ENCODE assay signal across 20 mouse cellular contexts in genomic region chr16:31205187-31205586, GRCm38 (mm10).
"Had no signal": no experiment of that assay in that cellular context is flagged by ENCODE, and none has a peak within 500 bp of the region (broad histone marks: within the 10 kb centered on the region; RNA-seq: fewer than 3 reads in every experiment).

No protein-coding gene starts in this region.

- H3K4me2 ChIP-seq: kidney, embryonic 15.5 days; limb, embryonic 12.5 days; limb, embryonic 15.5 days; liver, embryonic 11.5 days; lung, embryonic 14.5 days; midbrain, embryonic 12.5 days; midbrain, embryonic 15.5 days; neural tube, embryonic 12.5 days; neural tube, embryonic 15.5 days had no signal

- H3K4me1 ChIP-seq: limb, embryonic 15.5 days; midbrain, embryonic 12.5 days; neural tube, embryonic 12.5 days had no signal

- H3K4me3 ChIP-seq: kidney, embryonic 15.5 days; limb, embryonic 12.5 days; limb, embryonic 15.5 days; midbrain, embryonic 12.5 days; midbrain, embryonic 15.5 days; neural tube, embryonic 12.5 days; neural tube, embryonic 15.5 days had no signal

- H3K27ac ChIP-seq: kidney, embryonic 15.5 days; limb, embryonic 12.5 days; limb, embryonic 15.5 days; liver, embryonic 14.5 days; macrophage; midbrain, embryonic 12.5 days; midbrain, embryonic 15.5 days; neural tube, embryonic 12.5 days; neural tube, embryonic 15.5 days had no signal

- H3K36me3 ChIP-seq: kidney, embryonic 15.5 days; limb, embryonic 12.5 days; limb, embryonic 15.5 days; midbrain, embryonic 12.5 days; midbrain, embryonic 15.5 days; neural tube, embryonic 12.5 days; neural tube, embryonic 15.5 days had no signal

- DNase-seq: kidney, adult 11 months; kidney, adult 8-10 months; kidney, postnatal 10 days; kidney, postnatal 36 days; left cerebral cortex, postnatal 4 days; liver, postnatal 0 days; lung, embryonic 14.5 days; right cerebral cortex, postnatal 14 days; thymus, adult 18-20 months had no signal

- H3K9ac ChIP-seq: kidney, embryonic 15.5 days; limb, embryonic 12.5 days; limb, embryonic 15.5 days; liver, embryonic 14.5 days; liver, postnatal 0 days; lung, embryonic 14.5 days; midbrain, embryonic 12.5 days; midbrain, embryonic 15.5 days; neural tube, embryonic 12.5 days; neural tube, embryonic 15.5 days had no signal

- H3K9me3 ChIP-seq: kidney, embryonic 15.5 days; limb, embryonic 12.5 days; limb, embryonic 15.5 days; midbrain, embryonic 12.5 days; midbrain, embryonic 15.5 days; neural tube, embryonic 12.5 days; neural tube, embryonic 15.5 days had no signal

- H3K27me3 ChIP-seq: kidney, embryonic 15.5 days; limb, embryonic 15.5 days; midbrain, embryonic 12.5 days; midbrain, embryonic 15.5 days; neural tube, embryonic 12.5 days; neural tube, embryonic 15.5 days had no signal

- ATAC-seq: liver, postnatal 0 days; lung, postnatal 0 days; midbrain, embryonic 15.5 days had no signal
